Mouse (Mus musculus) lung, embryonic 16.5 days (tissue): ENCODE measurements around the gene Tshr. TPM values are rescaled to one million over a fixed set of nuclear protein-coding genes. Genes with fewer than 3 reads are reported as not detected.
"Not testable (repeated sequence)": the region's sequence is repeated elsewhere in the genome, so short reads cannot be mapped to it uniquely, and the experiment has no call there.

Source experiments
- ATAC-seq: fragments of 200-750 bp; cut with Nextera tagmentation; 2 replicates; pipeline ENCODE4 v1.8.0; 2017; ENCODE audit warnings: low read depth, mild to moderate bottlenecking, moderate library complexity
- H3K27ac ChIP-seq: fragments of 300-500 bp; sonication (generic); 2 replicates; pipeline ENCODE4 v1.5.1; 2014; ENCODE audit warnings: mild to moderate bottlenecking, control low read depth, low read length
- H3K27me3 ChIP-seq: fragments of 300-500 bp; sonication (generic); 2 replicates; pipeline ENCODE4 v1.6.1; 2014; ENCODE audit warnings: low read depth, low read length, mixed read lengths; ENCODE audit not compliant: control insufficient read depth, insufficient read depth
- H3K36me3 ChIP-seq: fragments of 300-500 bp; sonication (generic); 2 replicates; pipeline ENCODE4 v1.6.1; 2014; ENCODE audit warnings: low read length; ENCODE audit not compliant: control insufficient read depth, insufficient read depth
- H3K4me1 ChIP-seq: fragments of 300-500 bp; sonication (generic); replicated peaks from 2 replicates; pipeline ENCODE4 v1.6.1; 2014; ENCODE audit warnings: low read length, mixed read lengths; ENCODE audit not compliant: control insufficient read depth, insufficient read depth
- H3K4me2 ChIP-seq: fragments of 300-500 bp; sonication (generic); 2 replicates; pipeline ENCODE4 v1.6.1; 2014; ENCODE audit warnings: low read depth, low read length, control low read depth
- H3K4me3 ChIP-seq: fragments of 300-500 bp; sonication (generic); 2 replicates; pipeline ENCODE4 v1.5.1; 2014; ENCODE audit warnings: mild to moderate bottlenecking, low read length, control low read depth
- H3K9ac ChIP-seq: fragments of 300-500 bp; sonication (generic); 2 replicates; pipeline ENCODE4 v1.6.1; 2014; ENCODE audit warnings: low read length, control low read depth
- H3K9me3 ChIP-seq: fragments of 300-500 bp; sonication (generic); 2 replicates; pipeline ENCODE4 v1.6.1; 2016; ENCODE audit warnings: low read length; ENCODE audit not compliant: control insufficient read depth
- WGBS: fragments of 180-500 bp; shearing (Covaris S2); extraction: QIAGEN DNeasy Blood & Tissue Kit; methylation state at CpG from one replicate; pipeline ENCODE4 v1.1.7; 2014; 5-methylcytosine and 5-hydroxymethylcytosine counted together
- polyA plus RNA-seq: library from polyadenylated mRNA; unstranded; fragments of >200 nt; fragmentation: Nextera tagmentation; extraction: Ambion mirVana; gene quantifications from 2 replicates; pipeline ENCODE4 v1.2.1, GENCODE M21; 2015

Tshr gene
- polyA plus RNA-seq, result 0.19 and 0.20 TPM in 2 replicates

GRCm38 (mm10) chr12:91384281-91385017, at the start of gene Tshr, which contains the start of gene Cep128:
Gene Tshr, plus strand, starts transcription at chr12:91384563.
Gene Cep128, minus strand, starts transcription at chr12:91384409.
- no peak within 1 kb of the TSS for H3K27ac ChIP-seq
- WGBS, result 2% methylated on average over 27 of the region's 27 CpGs
- peak within 1 kb of the TSS; percentile 70 for H3K4me3 ChIP-seq
- peak within 1 kb of the TSS; percentile 71 for H3K9ac ChIP-seq
- ATAC-seq, result peak; percentile 100
- H3K4me2 ChIP-seq, result peak within 1 kb of the TSS; percentile 94
- H3K4me1 ChIP-seq, result peaks cover 4% of the 10 kb centered on the region; the same call in 1 of the 2 replicates
- H3K27me3 ChIP-seq, result no peaks in the 10 kb centered on the region
- H3K9me3 ChIP-seq, result no peaks in the 10 kb centered on the region
- no peaks in the 10 kb centered on the region for H3K36me3 ChIP-seq

GRCm38 (mm10) chr12:91338656-91339055, 45.7 kb upstream of the Tshr start:
- not testable (repeated sequence) for H3K27me3 ChIP-seq, H3K9ac ChIP-seq, H3K36me3 ChIP-seq, H3K4me2 ChIP-seq, H3K27ac ChIP-seq, H3K4me1 ChIP-seq, ATAC-seq, H3K4me3 ChIP-seq, H3K9me3 ChIP-seq
- WGBS, result 95% methylated on average over 13 of the region's 13 CpGs

- Histone ChIP-seq H3K4me2 (no peak overlapping the region), H3K9me3 (no peaks in the 10 kb centered on the region), H3K4me1 (no peaks in the 10 kb centered on the region), H3K27me3 (no peaks in the 10 kb centered on the region), H3K27ac (no peak overlapping the region), H3K36me3 (no peaks in the 10 kb centered on the region), H3K9ac (no peak overlapping the region), H3K4me3 (no peak overlapping the region)
- WGBS, result 89% methylated on average over 8 of the region's 8 CpGs
- no peak for ATAC-seq
These were observed 30.6 kb upstream of the Tshr start for GRCm38 (mm10) chr12:91353783-91354182.

- Histone ChIP-seq H3K9me3 (no peaks in the 10 kb centered on the region), H3K27me3 (no peaks in the 10 kb centered on the region), H3K4me2 (no peak overlapping the region), H3K27ac (no peak overlapping the region), H3K36me3 (0 out of 2 replicates have a peak, but pooled peaks cover 3% of the 10 kb centered on the region), H3K9ac (no peak overlapping the region), H3K4me3 (no peak overlapping the region), H3K4me1 (no peaks in the 10 kb centered on the region)
- WGBS, result 65% methylated on average over 3 of the region's 3 CpGs
- no peak for ATAC-seq
These were observed 15.2 kb upstream of the Tshr start for GRCm38 (mm10) chr12:91369173-91369572.

GRCm38 (mm10) chr12:91383516-91384264, 673 bp upstream of the Tshr start:
- peak overlapping the region; percentile 70 for H3K4me3 ChIP-seq
- peaks cover 4% of the 10 kb centered on the region; the same call in 1 of the 2 replicates for H3K4me1 ChIP-seq
- H3K9me3 ChIP-seq, result no peaks in the 10 kb centered on the region
- peak overlapping the region; percentile 94 for H3K4me2 ChIP-seq
- peak overlapping the region; percentile 71 for H3K9ac ChIP-seq
- no peak overlapping the region for H3K27ac ChIP-seq
- H3K27me3 ChIP-seq, result no peaks in the 10 kb centered on the region
- WGBS, result 1% methylated on average over 22 of the region's 22 CpGs
- H3K36me3 ChIP-seq, result no peaks in the 10 kb centered on the region
- ATAC-seq, result peak; percentile 53

GRCm38 (mm10) chr12:91400232-91401048, 16.1 kb downstream of the Tshr start:
- Histone ChIP-seq H3K27ac (no peak overlapping the region), H3K4me2 (peak overlapping the region; percentile 82), H3K9ac (peak overlapping the region; percentile 54), H3K36me3 (no peaks in the 10 kb centered on the region), H3K9me3 (no peaks in the 10 kb centered on the region), H3K4me1 (peaks cover 3% of the 10 kb centered on the region), H3K4me3 (peak overlapping the region; percentile 54), H3K27me3 (peaks cover 7% of the 10 kb centered on the region)
- WGBS, result under 1% methylated on average over 38 of the region's 38 CpGs
- ATAC-seq, result peak; percentile 94

GRCm38 (mm10) chr12:91401049-91401352, 16.6 kb downstream of the Tshr start:
- Histone ChIP-seq H3K9ac (peak overlapping the region; percentile 54), H3K4me2 (peak overlapping the region; percentile 82), H3K9me3 (no peaks in the 10 kb centered on the region), H3K4me3 (peak overlapping the region; percentile 54), H3K27ac (no peak overlapping the region), H3K4me1 (peaks cover 3% of the 10 kb centered on the region), H3K36me3 (no peaks in the 10 kb centered on the region), H3K27me3 (peaks cover 7% of the 10 kb centered on the region)
- ATAC-seq, result no peak; the same call in 1 of the 2 replicates
- WGBS, result 4% methylated on average over 12 of the region's 12 CpGs

- ATAC-seq, result no peak
- no peak overlapping the region for H3K27ac ChIP-seq
- H3K4me3 ChIP-seq, result no peak overlapping the region
- H3K9me3 ChIP-seq, result no peaks in the 10 kb centered on the region
- H3K9ac ChIP-seq, result no peak overlapping the region
- H3K4me2 ChIP-seq, result no peak overlapping the region
- WGBS, result 88% methylated on average over 4 of the region's 4 CpGs
- H3K27me3 ChIP-seq, result no peaks in the 10 kb centered on the region
- H3K36me3 ChIP-seq, result no peaks in the 10 kb centered on the region
- H3K4me1 ChIP-seq, result no peaks in the 10 kb centered on the region
These were observed 25.9 kb downstream of the Tshr start for GRCm38 (mm10) chr12:91410306-91410705.
